Mouse (Mus musculus) hindbrain, embryonic 12.5 days (tissue): ENCODE results near the gene Gm26920. TPM values are rescaled to one million over a fixed set of nuclear protein-coding genes. Genes with fewer than 3 reads are reported as not detected.
A peak's percentile ranks its signal among the peaks of the same experiment; 100 is the strongest.

Experiments
- ATAC-seq: fragments of 200-750 bp; cut with Nextera tagmentation; 2 replicates; pipeline ENCODE4 v1.8.0; 2017; ENCODE audit warnings: moderate TSS enrichment; ENCODE audit not compliant: low FRiP score
- H3K27ac ChIP-seq: fragments of 300-500 bp; sonication (generic); 2 replicates; pipeline ENCODE4 v1.5.1; 2016; ENCODE audit warnings: mild to moderate bottlenecking
- H3K27me3 ChIP-seq: fragments of 300-500 bp; sonication (generic); 2 replicates; pipeline ENCODE4 v1.6.1; 2016; ENCODE audit warnings: mild to moderate bottlenecking
- H3K36me3 ChIP-seq: fragments of 300-500 bp; sonication (generic); 2 replicates; pipeline ENCODE4 v1.6.1; 2016; ENCODE audit warnings: mild to moderate bottlenecking
- H3K4me1 ChIP-seq: fragments of 300-500 bp; sonication (generic); 2 replicates; pipeline ENCODE4 v1.6.1; 2016
- H3K4me2 ChIP-seq: fragments of 300-500 bp; sonication (generic); replicated peaks from 2 replicates; pipeline ENCODE4 v1.6.1; 2016; ENCODE audit warnings: mild to moderate bottlenecking
- H3K4me3 ChIP-seq: fragments of 300-500 bp; sonication (generic); 2 replicates; pipeline ENCODE4 v1.5.1; 2016; ENCODE audit warnings: mild to moderate bottlenecking
- H3K9ac ChIP-seq: fragments of 300-500 bp; sonication (generic); 2 replicates; pipeline ENCODE4 v1.6.1; 2016; ENCODE audit warnings: mild to moderate bottlenecking, moderate library complexity
- H3K9me3 ChIP-seq: fragments of 300-500 bp; sonication (generic); replicated peaks from 2 replicates; pipeline ENCODE4 v1.6.1; 2016; ENCODE audit warnings: mild to moderate bottlenecking
- WGBS: fragments of 180-500 bp; shearing (Covaris S2); methylation state at CpG from one replicate; pipeline ENCODE4 v1.1.7; 2016; 5-methylcytosine and 5-hydroxymethylcytosine counted together
- polyA plus RNA-seq: library from polyadenylated mRNA; unstranded; fragments of >200 nt; fragmentation: Nextera tagmentation; extraction: Ambion mirVana; gene quantifications from 2 replicates; pipeline ENCODE4 v1.2.1, GENCODE M21; 2016

The Gm26920 gene
- polyA plus RNA-seq, 1 experiment from 2014 or later = 0.80 TPM

DNA sequence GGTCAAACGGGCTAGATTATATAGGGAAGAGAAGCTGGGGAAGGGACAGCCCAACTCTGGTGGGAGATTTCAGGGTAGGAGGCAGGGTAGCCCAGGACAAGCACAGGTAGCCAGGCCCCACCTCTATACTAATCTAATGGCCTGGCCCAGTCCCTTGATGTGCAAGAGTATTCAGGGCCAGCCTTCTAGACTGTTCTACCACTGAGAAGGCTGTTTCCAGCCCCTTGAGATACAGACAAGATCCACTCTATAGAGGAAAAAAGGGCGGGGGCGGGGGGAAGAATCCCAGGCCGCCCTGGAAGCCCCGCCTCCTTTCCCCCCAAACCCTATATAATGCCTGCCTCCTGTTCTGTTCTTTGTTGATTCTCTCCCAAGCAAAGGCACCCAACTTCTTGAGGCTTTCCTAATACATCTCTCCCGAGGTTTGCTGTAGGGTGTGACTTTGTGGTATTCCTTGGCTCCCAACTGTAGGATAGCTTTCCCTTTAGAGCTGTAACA, 3.8 kb upstream of the Gm26920 start:
- 0 out of 2 replicates have a peak overlapping the region, but pooled peaks have one; percentile 97 for H3K27ac ChIP-seq
- WGBS = 69% methylated on average over 6 of the region's 6 CpGs
- peaks cover 10% of the 10 kb centered on the region for H3K36me3 ChIP-seq
- no peak for ATAC-seq
- H3K27me3 ChIP-seq = no peaks in the 10 kb centered on the region
- 0 out of 2 replicates have a peak overlapping the region, but pooled peaks have one; percentile 38 for H3K9ac ChIP-seq
- H3K4me1 ChIP-seq = peaks cover 20% of the 10 kb centered on the region
- H3K9me3 ChIP-seq = no peaks in the 10 kb centered on the region
- H3K4me2 ChIP-seq = peak overlapping the region; percentile 81
- peak overlapping the region; percentile 61 for H3K4me3 ChIP-seq

DNA sequence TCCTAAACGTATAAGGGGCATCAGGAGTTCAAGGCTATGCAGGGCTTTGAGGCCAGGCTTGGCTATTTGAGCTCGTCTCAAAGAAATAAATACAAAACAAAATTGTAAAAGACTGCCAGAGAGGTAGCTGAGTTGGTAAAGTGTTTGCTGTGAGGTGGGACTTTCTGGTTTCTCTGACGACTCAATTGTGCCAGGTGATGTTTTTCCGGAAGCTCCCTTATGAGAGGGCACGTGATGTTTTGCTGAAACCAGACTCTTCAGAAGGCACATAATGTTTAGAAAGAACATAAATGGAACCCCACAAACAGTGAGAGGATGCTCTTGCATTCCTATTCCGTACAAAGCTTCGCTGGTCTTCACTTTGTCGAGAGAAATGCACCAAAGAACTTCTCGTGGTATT, 2.5 kb upstream of the Gm26920 start:
- no peaks in the 10 kb centered on the region for H3K9me3 ChIP-seq
- H3K27ac ChIP-seq = no peak overlapping the region
- no peak overlapping the region for H3K4me2 ChIP-seq
- no peaks in the 10 kb centered on the region for H3K27me3 ChIP-seq
- H3K9ac ChIP-seq = no peak overlapping the region
- whole genome bisulfite sequencing = 83% methylated on average over 9 of the region's 9 CpGs
- H3K4me3 ChIP-seq = no peak overlapping the region
- 0 out of 2 replicates have a peak, but pooled peaks cover 3% of the 10 kb centered on the region for H3K36me3 ChIP-seq
- no peak for ATAC-seq
- H3K4me1 ChIP-seq = peaks cover 32% of the 10 kb centered on the region

DNA sequence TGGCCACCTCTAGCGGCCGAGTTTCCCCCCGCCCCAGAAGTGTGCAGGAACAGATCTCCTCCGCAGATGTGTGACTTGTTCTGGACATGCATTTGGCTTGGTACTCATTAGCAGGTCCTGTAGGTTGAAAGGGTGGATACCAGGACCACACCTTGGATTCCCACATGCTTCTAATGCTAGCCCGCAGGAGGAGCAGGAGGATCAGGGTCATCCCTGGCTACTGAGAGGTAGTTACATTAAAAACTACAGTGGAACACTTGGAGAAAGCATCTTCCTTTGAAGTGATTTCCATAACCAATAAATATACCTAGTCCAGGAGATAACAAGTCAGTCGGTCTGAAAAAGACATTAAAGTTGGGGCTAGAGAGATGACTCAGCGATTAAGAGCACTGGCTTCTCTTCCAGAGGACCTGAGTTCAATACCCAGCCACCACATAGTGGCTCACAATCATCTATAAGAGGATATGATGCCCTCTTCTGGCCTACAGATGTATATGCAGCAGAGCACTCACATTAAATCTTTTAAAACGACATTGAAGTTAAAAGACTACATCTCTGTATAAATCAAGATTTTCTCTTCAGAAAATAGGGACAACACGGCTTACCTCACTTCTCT, 868 bp upstream of the Gm26920 start:
- H3K9me3 ChIP-seq = no peaks in the 10 kb centered on the region
- no peaks in the 10 kb centered on the region for H3K27me3 ChIP-seq
- WGBS = 8% methylated on average over 9 of the region's 9 CpGs
- peak overlapping the region; percentile 61 for H3K4me3 ChIP-seq
- H3K9ac ChIP-seq = 0 out of 2 replicates have a peak overlapping the region, but pooled peaks have one; percentile 73
- H3K4me1 ChIP-seq = peaks cover 26% of the 10 kb centered on the region
- peak overlapping the region; percentile 90; the same call in 1 of the 2 replicates for H3K27ac ChIP-seq
- ATAC-seq = 0 out of 2 replicates have a peak, but pooled peaks have one; percentile 5
- peak overlapping the region; percentile 66 for H3K4me2 ChIP-seq
- H3K36me3 ChIP-seq = peaks cover 10% of the 10 kb centered on the region

DNA sequence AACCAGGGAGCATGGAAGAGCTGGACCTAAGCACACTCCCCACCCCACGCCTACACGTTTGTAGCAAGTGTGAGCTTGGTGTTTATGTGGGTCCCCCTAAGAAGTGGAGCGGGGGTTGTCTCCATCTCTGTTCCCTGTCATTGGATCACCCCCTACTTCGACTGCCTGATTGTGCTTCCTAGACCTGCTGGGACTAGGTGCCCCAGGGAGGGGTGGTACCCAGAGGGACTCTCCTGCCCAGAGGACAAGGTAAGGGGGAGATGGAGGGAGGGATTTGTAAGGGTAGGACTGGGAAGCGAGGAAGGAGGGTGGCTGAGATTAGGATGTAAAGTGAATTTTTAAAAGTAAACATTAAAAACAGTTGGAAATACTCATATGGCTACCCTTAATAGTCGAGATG, 805 bp downstream of the Gm26920 start:
- Histone ChIP-seq H3K36me3 (peaks cover 27% of the 10 kb centered on the region), H3K4me3 (peak overlapping the region; percentile 61), H3K4me1 (peaks cover 23% of the 10 kb centered on the region), H3K27me3 (no peaks in the 10 kb centered on the region), H3K4me2 (peak overlapping the region; percentile 66), H3K9me3 (0 out of 2 replicates have a peak, but pooled peaks cover 4% of the 10 kb centered on the region), H3K9ac (peak overlapping the region; percentile 73), H3K27ac (no peak overlapping the region)
- ATAC-seq = no peak
- 11% methylated on average over 6 of the region's 6 CpGs for WGBS

DNA sequence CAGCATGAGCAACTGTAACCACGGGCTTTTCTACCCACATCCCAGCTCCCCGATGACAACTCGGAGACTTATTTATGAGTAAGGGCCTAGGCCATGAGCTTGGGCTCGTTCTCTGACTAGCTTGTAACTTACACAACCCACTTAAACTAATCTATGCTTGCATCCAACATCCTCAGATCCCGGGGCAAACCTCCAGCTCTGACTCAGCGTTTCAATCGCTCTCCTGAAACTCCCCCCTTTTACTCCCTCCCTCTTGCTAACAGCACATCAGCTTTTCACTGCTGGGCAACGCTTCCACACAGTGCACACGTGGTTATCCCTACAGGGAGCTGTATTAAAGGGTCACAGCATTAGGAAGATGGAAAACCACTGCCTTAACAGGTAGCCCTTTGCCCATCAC, 3.7 kb downstream of the Gm26920 start:
- Histone ChIP-seq H3K27ac (no peak overlapping the region), H3K4me3 (no peak overlapping the region), H3K9me3 (0 out of 2 replicates have a peak, but pooled peaks cover 4% of the 10 kb centered on the region), H3K4me2 (no peak overlapping the region), H3K36me3 (peaks cover 39% of the 10 kb centered on the region), H3K4me1 (peaks cover 19% of the 10 kb centered on the region), H3K9ac (no peak overlapping the region), H3K27me3 (no peaks in the 10 kb centered on the region)
- no peak for ATAC-seq
- 96% methylated on average over 9 of the region's 9 CpGs for WGBS

DNA sequence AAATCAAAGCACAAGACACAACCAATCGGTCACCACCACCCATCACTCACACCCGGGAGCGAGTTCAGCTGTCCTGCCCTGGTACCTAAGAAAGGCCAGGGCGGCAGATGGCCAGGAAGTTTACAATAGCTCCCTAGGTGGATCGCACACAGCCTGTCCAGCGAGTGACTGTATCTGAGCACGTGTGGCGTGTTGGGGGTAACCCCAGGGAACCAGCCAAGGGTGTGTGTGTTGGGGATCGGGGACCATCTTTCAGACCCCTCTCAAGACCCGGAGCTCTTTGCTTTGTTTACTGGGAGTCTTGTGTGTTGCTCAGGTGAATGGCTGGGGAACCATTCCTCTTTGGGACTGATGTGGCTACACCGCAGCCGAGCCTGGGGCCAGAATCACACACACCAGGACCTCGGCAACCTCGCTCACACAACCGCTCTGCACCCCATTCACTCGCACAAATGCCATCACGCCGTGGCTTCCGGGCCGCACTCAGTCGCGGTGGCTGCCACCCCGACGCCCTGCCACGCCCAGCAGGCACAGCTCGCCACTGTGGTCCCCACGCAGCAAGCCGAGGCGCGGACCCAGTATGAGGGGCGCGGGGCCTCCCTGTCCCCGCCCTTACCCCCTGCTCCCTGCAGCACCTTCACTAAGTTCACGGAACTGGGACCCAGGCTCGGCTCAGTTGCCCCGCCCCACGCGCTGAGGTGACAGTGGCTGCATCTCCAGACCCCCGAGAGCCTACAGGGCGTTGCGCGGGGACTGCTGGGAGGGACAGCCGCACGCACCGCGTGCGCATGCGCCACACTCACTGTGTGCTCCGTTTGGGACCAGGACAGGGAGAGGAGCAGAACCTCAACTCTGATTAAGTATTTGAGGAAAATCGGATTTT, 17.8 kb downstream of the Gm26920 start, which contains the start of gene Zfp82:
TSS of gene Zfp82 (minus strand) at position 755 of the 883 bp plus-strand sequence.
- Histone ChIP-seq H3K4me3 (peak within 1 kb of the TSS; percentile 70), H3K27ac (peak within 1 kb of the TSS; percentile 85), H3K4me1 (peaks cover 3% of the 10 kb centered on the region; the same call in 1 of the 2 replicates), H3K27me3 (no peaks in the 10 kb centered on the region), H3K4me2 (peak within 1 kb of the TSS; percentile 93), H3K9ac (peak within 1 kb of the TSS; percentile 80), H3K36me3 (peaks cover 27% of the 10 kb centered on the region), H3K9me3 (no peaks in the 10 kb centered on the region)
- WGBS = under 1% methylated on average over 50 of the region's 50 CpGs
- peak; percentile 93 for ATAC-seq

DNA sequence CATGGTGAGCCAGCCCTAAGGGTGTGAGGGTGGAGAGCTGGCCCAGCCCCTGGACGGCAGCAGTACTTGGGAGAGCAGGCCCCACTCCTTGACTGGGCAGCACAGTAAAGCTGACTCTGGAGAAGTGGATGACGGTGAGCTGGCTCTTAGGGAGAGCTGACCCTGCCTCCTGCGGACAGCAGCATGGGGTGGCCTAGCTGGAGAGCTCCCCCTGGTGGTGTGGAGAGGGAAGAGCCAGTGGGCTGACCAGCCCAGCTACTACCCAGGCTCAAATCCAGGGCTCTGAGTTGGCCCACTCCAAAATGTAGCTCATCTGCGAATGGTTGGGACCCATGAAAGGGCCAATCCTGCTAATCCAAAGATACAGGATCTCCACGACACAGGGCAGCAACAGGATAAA, 25.6 kb downstream of the Gm26920 start:
- Histone ChIP-seq H3K27me3 (no peaks in the 10 kb centered on the region), H3K9me3 (no peaks in the 10 kb centered on the region), H3K4me2 (no peak overlapping the region), H3K27ac (no peak overlapping the region), H3K4me3 (no peak overlapping the region), H3K36me3 (peaks cover 61% of the 10 kb centered on the region), H3K4me1 (no peaks in the 10 kb centered on the region), H3K9ac (no peak overlapping the region)
- WGBS = 81% methylated on average over 5 of the region's 5 CpGs
- ATAC-seq = no peak

- Histone ChIP-seq H3K27me3 (no peaks in the 10 kb centered on the region), H3K9ac (no peak overlapping the region), H3K4me1 (no peaks in the 10 kb centered on the region), H3K36me3 (peaks cover 55% of the 10 kb centered on the region), H3K4me3 (no peak overlapping the region), H3K9me3 (no peaks in the 10 kb centered on the region), H3K27ac (no peak overlapping the region), H3K4me2 (no peak overlapping the region)
- WGBS = 85% methylated on average over 5 of the region's 5 CpGs
- ATAC-seq = no peak
Observed at GRCm38 (mm10) chr7:30062478-30062877, 27.7 kb downstream of the Gm26920 start.

- no peak overlapping the region for H3K9ac ChIP-seq
- no peak for ATAC-seq
- WGBS = 92% methylated on average over 6 of the region's 6 CpGs
- H3K36me3 ChIP-seq = peaks cover 66% of the 10 kb centered on the region
- H3K4me1 ChIP-seq = no peaks in the 10 kb centered on the region
- H3K27ac ChIP-seq = no peak overlapping the region
- H3K4me3 ChIP-seq = no peak overlapping the region
- no peak overlapping the region for H3K4me2 ChIP-seq
- no peaks in the 10 kb centered on the region for H3K9me3 ChIP-seq
- H3K27me3 ChIP-seq = no peaks in the 10 kb centered on the region
Observed at GRCm38 (mm10) chr7:30060341-30060740, 29.9 kb downstream of the Gm26920 start.

- no peak for ATAC-seq
- peaks cover 12% of the 10 kb centered on the region for H3K4me1 ChIP-seq
- peaks cover 23% of the 10 kb centered on the region for H3K36me3 ChIP-seq
- no peak overlapping the region for H3K4me2 ChIP-seq
- no peaks in the 10 kb centered on the region for H3K9me3 ChIP-seq
- no peaks in the 10 kb centered on the region for H3K27me3 ChIP-seq
- 12% methylated on average over 3 of the region's 3 CpGs for WGBS
- H3K27ac ChIP-seq = no peak overlapping the region
- H3K4me3 ChIP-seq = no peak overlapping the region
- no peak overlapping the region for H3K9ac ChIP-seq
Observed at GRCm38 (mm10) chr7:30053591-30053990, 36.6 kb downstream of the Gm26920 start.

GRCm38 (mm10) chr7:30050882-30051548, 39.2 kb downstream of the Gm26920 start, which contains the start of gene Zfp14:
Gene Zfp14, minus strand, starts transcription at chr7:30051380.
- no peaks in the 10 kb centered on the region for H3K9me3 ChIP-seq
- no peaks in the 10 kb centered on the region for H3K27me3 ChIP-seq
- peak within 1 kb of the TSS; percentile 77 for H3K4me3 ChIP-seq
- under 1% methylated on average over 40 of the region's 40 CpGs for WGBS
- peaks cover 12% of the 10 kb centered on the region for H3K4me1 ChIP-seq
- H3K9ac ChIP-seq = peak within 1 kb of the TSS; percentile 87
- peak within 1 kb of the TSS; percentile 93 for H3K27ac ChIP-seq
- H3K4me2 ChIP-seq = peak within 1 kb of the TSS; percentile 76
- H3K36me3 ChIP-seq = peaks cover 10% of the 10 kb centered on the region
- ATAC-seq = peak; percentile 99

GRCm38 (mm10) chr7:30048126-30048525, 42.1 kb downstream of the Gm26920 start:
- H3K27me3 ChIP-seq = no peaks in the 10 kb centered on the region
- H3K27ac ChIP-seq = no peak overlapping the region
- H3K4me1 ChIP-seq = peaks cover 12% of the 10 kb centered on the region
- WGBS = 94% methylated on average over 4 of the region's 4 CpGs
- no peak for ATAC-seq
- H3K4me2 ChIP-seq = no peak overlapping the region
- no peak overlapping the region for H3K9ac ChIP-seq
- no peaks in the 10 kb centered on the region for H3K9me3 ChIP-seq
- H3K36me3 ChIP-seq = no peaks in the 10 kb centered on the region
- no peak overlapping the region for H3K4me3 ChIP-seq
